ENCODE assay signal across 22 mouse cellular contexts in genomic region chr1:93656325-93657024, GRCm38 (mm10). TPM values are rescaled to one million over a fixed set of nuclear protein-coding genes. Genes with fewer than 3 reads are reported as not detected.
DNase-seq lines count a peak whose midpoint lies in the region; ATAC-seq lines count a peak whose summit lies in the region.
"Had no signal": no experiment of that assay in that cellular context is flagged by ENCODE, and none has a peak within 500 bp of the region (broad histone marks: within the 10 kb centered on the region; RNA-seq: fewer than 3 reads in every experiment).

No protein-coding gene starts in this region.

- no peaks in the 10 kb centered on the region for H3K36me3 ChIP-seq in intestine, embryonic 14.5 days (ENCODE audit: control insufficient read depth, insufficient read depth, low read length)
- H3K36me3 ChIP-seq: embryonic facial prominence, embryonic 10.5 days; forebrain, embryonic 15.5 days; heart, embryonic 10.5 days; heart, embryonic 15.5 days had no signal

- 59% methylated on average over 7 of the region's 7 CpGs for WGBS in intestine, embryonic 14.5 days

- no peak overlapping the region for H3K4me3 ChIP-seq in intestine, embryonic 14.5 days (ENCODE audit: low read depth, low read length)
- H3K4me3 ChIP-seq: embryonic facial prominence, embryonic 10.5 days; forebrain, embryonic 15.5 days; gastrocnemius, adult 2 months; heart, embryonic 10.5 days; heart, embryonic 15.5 days had no signal

- peak; percentile 54 for ATAC-seq in intestine, embryonic 14.5 days (replicated peaks; ENCODE audit: low FRiP score, low TSS enrichment, low read depth)
- peak; percentile 36; the same call in 1 of the 2 replicates for ATAC-seq in megakaryocyte-erythroid progenitor cell, adult 5-6 weeks (replicated peaks; ENCODE audit: low FRiP score, low TSS enrichment, poor library complexity, severe bottlenecking)
- ATAC-seq: forebrain, embryonic 15.5 days had no signal

- H3K4me1 ChIP-seq in intestine, embryonic 14.5 days (replicated peaks; ENCODE audit: control insufficient read depth, insufficient read depth, low read length), result no peaks in the 10 kb centered on the region
- H3K4me1 ChIP-seq: forebrain, embryonic 15.5 days; heart, embryonic 15.5 days had no signal

- H3K27ac ChIP-seq in intestine, embryonic 14.5 days (ENCODE audit: low read depth), result no peak overlapping the region
- H3K27ac ChIP-seq: embryonic facial prominence, embryonic 10.5 days; forebrain, embryonic 15.5 days; gastrocnemius, adult 2 months; heart, embryonic 10.5 days; heart, embryonic 15.5 days; hindbrain, embryonic 14.5 days had no signal

- peak; percentile 16 for DNase-seq in adrenal gland, adult 2 months
- DNase-seq in adrenal gland, postnatal 10 days, result no peak
- peak; percentile 59 for DNase-seq in 3T3-L1 (ENCODE audit: low read depth, low spot score)
- DNase-seq in intestine, embryonic 14.5 days (ENCODE audit: low spot score), result no peak
- DNase-seq in frontal cortex, postnatal 25 days (ENCODE audit: low spot score in 2 of 2), result no peak
- no peak for DNase-seq in heart, adult 8-10 months (ENCODE audit: low spot score)
- no peak for DNase-seq in left cerebral cortex, postnatal 10 days (ENCODE audit: extremely low spot score in 1 of 2, low spot score in 2 of 2)
- DNase-seq: adrenal gland, postnatal 14 days; cerebellum, adult 11-12 months; cerebellum, adult 9-10 months; cerebellum, postnatal 25 days; gastrocnemius, adult 2 months; gastrocnemius, postnatal 25 days; heart, adult 11 months; heart, postnatal 14 days; kidney, adult 18-20 months had no signal

- no peak overlapping the region for H3K4me2 ChIP-seq in intestine, embryonic 14.5 days (ENCODE audit: low read length)
- H3K4me2 ChIP-seq: forebrain, embryonic 15.5 days; heart, embryonic 15.5 days; hindbrain, embryonic 14.5 days had no signal

- H3K27me3 ChIP-seq in intestine, embryonic 14.5 days (replicated peaks; ENCODE audit: control insufficient read depth, insufficient read depth, low read length), result no peaks in the 10 kb centered on the region
- H3K27me3 ChIP-seq: forebrain, embryonic 15.5 days; heart, embryonic 15.5 days had no signal

- H3K9ac ChIP-seq in intestine, embryonic 14.5 days (ENCODE audit: low read length), result no peak overlapping the region
- H3K9ac ChIP-seq: forebrain, embryonic 15.5 days; heart, embryonic 15.5 days; hindbrain, embryonic 14.5 days had no signal

- intact Hi-C loops in left cerebral cortex, postnatal 10 days (cut with DNase I), result no loop called here

- no peaks in the 10 kb centered on the region for H3K9me3 ChIP-seq in intestine, embryonic 14.5 days (ENCODE audit: control insufficient read depth, low read length)
- H3K9me3 ChIP-seq: embryonic facial prominence, embryonic 10.5 days; forebrain, embryonic 15.5 days; heart, embryonic 10.5 days; heart, embryonic 15.5 days had no signal

RNA-seq across cellular contexts. Expression of gene Stk25, which starts 2.0 kb away (rescaled TPM):
- total RNA-seq in adrenal gland, adult 2 months (2021), result 100 to 1,000 TPM; 115 to 140 TPM
- 65.7 and 66.4 TPM in 2 replicates for polyA plus RNA-seq in adrenal gland, adult 2 months (2012; rRNA removed)
- 100 to 1,000 TPM; 112 to 134 TPM for total RNA-seq in adrenal gland, postnatal 10 days (2021)
- polyA plus RNA-seq in intestine, embryonic 14.5 days (2014; fragmentation: Nextera tagmentation; extraction: Ambion mirVana), result 179 and 195 TPM in 2 replicates
- 63.5 and 82.3 TPM in 2 replicates for total RNA-seq in megakaryocyte-erythroid progenitor cell, adult 5-6 weeks (2014; fragmentation: Nextera tagmentation)
- total RNA-seq in megakaryocyte-erythroid progenitor cell, adult 5-6 weeks (2017), result 50.4 and 60.8 TPM in 2 replicates
- 100 to 1,000 TPM in 1 of 4 experiments, 10 to 100 TPM in 3; 83.1 to 100 (median 91.5) TPM for total RNA-seq in heart, adult 8-10 months (2022)
- 100 to 1,000 TPM; 390 TPM for total RNA-seq in left cerebral cortex, postnatal 10 days (2021)

RNA-seq across cellular contexts. Expression of gene Bok, which starts 29.0 kb away (rescaled TPM):
- total RNA-seq in adrenal gland, adult 2 months (2021), result 10 to 100 TPM in 1 of 2 experiments, 1 to 10 TPM in 1; 8.9 to 16.4 TPM
- polyA plus RNA-seq in adrenal gland, adult 2 months (2012; rRNA removed), result 54.5 and 93.1 TPM in 2 replicates
- 10 to 100 TPM; 17.4 to 21.0 TPM for total RNA-seq in adrenal gland, postnatal 10 days (2021)
- 46.5 and 51.3 TPM in 2 replicates for polyA plus RNA-seq in intestine, embryonic 14.5 days (2014; fragmentation: Nextera tagmentation; extraction: Ambion mirVana)
- total RNA-seq in megakaryocyte-erythroid progenitor cell, adult 5-6 weeks (2014; fragmentation: Nextera tagmentation), result not detected in 2 replicates
- not detected in 2 replicates for total RNA-seq in megakaryocyte-erythroid progenitor cell, adult 5-6 weeks (2017)
- total RNA-seq in heart, adult 8-10 months (2022), result 1 to 10 TPM; 2.5 to 3.0 (median 2.6) TPM
- 10 to 100 TPM; 25.0 to 26.6 TPM for total RNA-seq in left cerebral cortex, postnatal 10 days (2021)

Comparison
In these comparisons a context has a peak if more than half of its experiments do, and no peak if none do; other contexts are left out.
1. DNase-seq: peak in adrenal gland, adult 2 months (single experiment) and 3T3-L1 (single experiment); none in adrenal gland, postnatal 10 days (single experiment), intestine, embryonic 14.5 days (single experiment), frontal cortex, postnatal 25 days (0 of 2), heart, adult 8-10 months (single experiment) and left cerebral cortex, postnatal 10 days (0 of 2).